Mouse (Mus musculus): ENCODE measurements around the gene 2900011O08Rik.

2900011O08Rik gene

GRCm38 (mm10) chr16:14004726-14005125 lies 18.3 kb downstream of the 2900011O08Rik start:
- in situ Hi-C loops (cut with MboI): no loop called here

- in situ Hi-C loops (cut with MboI): no loop called here
Measured at GRCm38 (mm10) chr16:14005266-14005665, 18.9 kb downstream of the 2900011O08Rik start.

GRCm38 (mm10) chr16:14008081-14008480 lies 21.7 kb downstream of the 2900011O08Rik start:
- in situ Hi-C loops (cut with MboI): no loop called here

DNA sequence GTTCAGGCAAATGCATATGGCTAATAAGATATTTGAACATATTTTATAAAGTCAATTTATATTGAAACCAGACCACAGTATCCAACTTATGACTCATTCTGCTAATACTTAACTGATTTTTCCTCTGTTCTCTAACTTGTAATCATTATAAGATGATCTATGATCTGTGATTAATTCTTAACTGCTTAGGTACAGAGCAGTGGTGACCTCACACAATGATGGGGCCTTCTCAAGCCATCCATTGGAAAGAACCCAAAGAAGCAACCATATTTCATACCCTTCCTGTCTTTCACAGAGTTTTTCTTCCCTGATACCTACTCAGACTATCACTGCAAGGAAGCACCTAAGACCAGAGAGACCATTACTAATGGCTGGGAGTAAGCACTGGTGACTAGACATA lies 22.3 kb downstream of the 2900011O08Rik start:
- in situ Hi-C loops (cut with MboI): no loop called here

- in situ Hi-C loops (cut with MboI): no loop called here
Measured at GRCm38 (mm10) chr16:14009966-14010365, 23.6 kb downstream of the 2900011O08Rik start.

DNA sequence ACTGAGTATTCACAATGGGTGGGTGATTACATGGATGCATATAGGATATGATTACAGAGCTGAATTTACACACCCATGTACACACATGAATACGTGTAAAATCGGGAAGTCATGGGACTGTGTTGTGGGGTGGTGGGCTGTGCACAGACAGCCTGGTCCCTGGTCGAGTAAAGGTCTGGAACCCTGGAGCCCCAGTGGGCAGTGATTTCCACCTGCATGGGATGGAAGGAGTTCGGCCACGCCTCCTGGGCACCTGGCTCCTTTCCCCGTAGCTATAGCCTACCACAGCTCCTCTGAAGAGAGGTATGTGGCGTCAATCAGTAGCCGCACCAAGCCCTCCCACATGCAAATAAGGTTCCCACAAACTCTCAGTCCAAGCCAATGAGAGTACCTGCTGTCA lies 30.9 kb downstream of the 2900011O08Rik start:
- in situ Hi-C loops (cut with MboI): no loop called here

DNA sequence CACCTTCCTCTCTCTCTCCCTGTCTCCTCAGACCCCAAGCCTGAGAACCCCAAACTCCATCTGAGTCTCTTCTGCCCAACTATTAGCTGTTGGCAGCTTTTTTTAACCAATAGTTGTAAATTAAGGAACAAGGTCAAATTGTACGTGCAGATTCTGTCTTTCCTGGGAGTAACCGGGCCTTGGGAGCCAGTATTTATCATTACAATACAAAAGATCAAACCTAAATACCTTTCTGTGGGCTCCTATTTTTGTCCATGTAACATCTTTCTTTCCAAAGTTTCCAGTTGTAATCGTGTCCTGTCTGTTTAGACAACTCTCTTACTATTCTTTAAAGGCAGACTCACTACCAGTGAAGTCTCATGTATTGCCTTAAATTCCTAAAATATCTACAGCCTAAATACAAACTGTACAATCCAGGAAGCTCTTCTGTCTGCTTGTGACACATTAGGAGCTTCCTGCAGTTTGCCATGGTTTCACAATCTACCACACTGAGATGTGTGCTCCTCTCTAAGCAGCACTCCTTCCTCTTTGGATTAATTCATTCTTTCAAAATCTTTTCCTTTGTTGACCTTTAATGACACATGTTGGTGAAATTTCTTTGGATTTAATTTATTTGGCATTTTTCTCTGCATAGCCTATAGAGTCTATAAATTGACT lies 34.9 kb downstream of the 2900011O08Rik start:
- in situ Hi-C loops (cut with MboI): no loop called here

DNA sequence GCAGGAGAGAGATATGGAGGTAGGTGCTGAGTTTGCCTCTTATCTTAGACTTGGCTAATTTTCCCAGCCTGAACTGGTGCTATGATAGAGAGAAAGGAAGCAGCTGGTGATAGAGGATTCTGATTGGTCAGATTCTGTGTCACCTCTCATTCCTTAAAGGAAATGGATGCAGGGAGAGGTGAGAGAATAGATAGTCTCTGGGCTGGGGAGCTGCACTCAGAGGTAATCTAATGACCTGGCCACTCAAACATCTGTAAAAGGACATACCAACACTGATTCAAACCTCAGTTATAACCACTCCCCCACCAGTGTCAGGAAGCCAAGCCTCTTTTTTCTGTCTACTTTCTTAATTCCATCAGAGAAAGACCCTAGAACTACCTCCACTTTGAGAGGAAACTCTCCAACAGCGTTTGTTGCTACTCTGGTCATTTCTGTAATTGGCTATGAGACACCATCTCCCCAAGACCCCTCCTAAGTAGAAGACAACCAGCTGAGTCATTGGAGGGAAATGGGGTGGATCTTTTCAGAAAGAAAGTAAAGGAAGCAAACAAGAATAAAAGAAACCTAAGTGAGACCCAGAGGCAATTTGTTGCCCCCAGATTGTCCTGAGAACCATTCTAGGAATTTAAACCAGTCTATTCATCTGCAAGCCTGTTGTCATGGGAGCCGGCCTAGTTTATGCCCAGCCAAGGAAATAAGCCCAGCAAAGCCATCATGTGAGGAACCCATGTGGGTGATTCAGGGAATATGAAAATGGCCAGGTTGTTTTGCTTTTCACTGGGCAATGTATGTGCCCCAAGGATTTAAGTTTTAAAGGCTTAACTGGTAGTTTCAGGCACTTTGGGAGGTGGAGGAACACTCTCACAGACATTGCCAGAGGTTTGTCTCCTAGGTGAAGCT lies 38.9 kb downstream of the 2900011O08Rik start:
- in situ Hi-C loops (cut with MboI): no loop called here

DNA sequence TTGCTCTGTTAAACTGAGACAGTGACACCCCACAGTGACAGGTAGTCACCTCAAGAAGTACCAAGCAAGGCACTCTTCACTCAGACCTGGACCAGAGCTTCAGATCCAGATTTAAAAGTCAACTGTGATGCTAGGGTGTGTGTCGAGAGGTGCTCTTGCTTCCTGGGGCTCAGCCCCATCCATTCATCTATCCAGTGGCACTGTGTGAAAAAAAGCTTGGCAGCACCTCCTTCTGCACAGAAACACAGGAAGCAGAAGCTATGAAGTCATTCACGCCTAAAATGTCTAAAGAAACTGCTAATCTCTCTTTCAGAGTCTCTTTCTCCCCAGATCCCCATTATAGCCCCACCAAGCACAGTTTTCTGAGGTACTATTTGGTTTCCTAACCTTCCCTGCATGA lies 42.7 kb downstream of the 2900011O08Rik start:
- in situ Hi-C loops (cut with MboI): no loop called here

- in situ Hi-C loops (cut with MboI): no loop called here
Measured at GRCm38 (mm10) chr16:14029851-14030250, 43.4 kb downstream of the 2900011O08Rik start.

- in situ Hi-C loops (cut with MboI): no loop called here
Measured at GRCm38 (mm10) chr16:14030650-14031049, 44.2 kb downstream of the 2900011O08Rik start.

DNA sequence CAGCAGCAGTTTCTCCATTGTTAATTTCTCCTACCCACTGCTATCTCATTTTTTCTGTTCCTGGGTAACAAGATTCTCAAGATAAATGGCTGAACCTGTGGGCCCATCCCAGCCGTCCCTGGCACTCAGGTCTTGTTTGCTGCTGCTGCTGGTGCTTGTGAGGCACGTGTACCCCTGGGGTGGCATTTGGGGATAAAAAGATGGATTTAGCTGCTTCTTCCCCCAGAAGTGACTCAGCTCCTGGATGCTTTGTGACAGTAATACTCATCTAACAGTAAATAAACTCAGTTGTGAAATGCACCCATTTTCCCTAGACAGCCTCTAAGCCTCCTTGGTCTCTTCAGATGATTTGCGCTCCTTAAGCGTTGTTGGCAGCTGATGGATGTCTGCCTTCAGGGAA lies 46.7 kb downstream of the 2900011O08Rik start:
- in situ Hi-C loops (cut with MboI): no loop called here

DNA sequence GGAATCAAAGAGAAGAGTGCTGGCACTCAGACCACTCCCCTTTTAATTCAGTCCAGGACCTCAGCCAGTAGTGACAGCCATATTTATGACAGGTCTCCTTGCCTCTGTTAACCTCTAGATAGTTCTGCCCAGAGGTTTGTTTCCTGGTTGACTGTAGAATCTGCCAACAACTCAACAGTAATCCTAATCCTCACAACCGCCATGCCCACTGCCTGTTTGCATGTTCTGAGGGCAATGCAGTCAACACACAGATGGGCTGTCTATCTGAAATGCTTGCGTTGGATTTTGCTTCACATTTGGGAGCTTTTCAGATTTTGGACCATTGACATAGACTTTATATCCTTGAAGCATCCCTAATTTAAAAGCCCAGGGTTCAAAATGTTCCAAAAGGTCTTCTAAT lies 56.0 kb downstream of the 2900011O08Rik start:
- in situ Hi-C loops (cut with MboI): no loop called here

GRCm38 (mm10) chr16:14044695-14045094 lies 58.3 kb downstream of the 2900011O08Rik start:
- in situ Hi-C loops (cut with MboI): no loop called here

DNA sequence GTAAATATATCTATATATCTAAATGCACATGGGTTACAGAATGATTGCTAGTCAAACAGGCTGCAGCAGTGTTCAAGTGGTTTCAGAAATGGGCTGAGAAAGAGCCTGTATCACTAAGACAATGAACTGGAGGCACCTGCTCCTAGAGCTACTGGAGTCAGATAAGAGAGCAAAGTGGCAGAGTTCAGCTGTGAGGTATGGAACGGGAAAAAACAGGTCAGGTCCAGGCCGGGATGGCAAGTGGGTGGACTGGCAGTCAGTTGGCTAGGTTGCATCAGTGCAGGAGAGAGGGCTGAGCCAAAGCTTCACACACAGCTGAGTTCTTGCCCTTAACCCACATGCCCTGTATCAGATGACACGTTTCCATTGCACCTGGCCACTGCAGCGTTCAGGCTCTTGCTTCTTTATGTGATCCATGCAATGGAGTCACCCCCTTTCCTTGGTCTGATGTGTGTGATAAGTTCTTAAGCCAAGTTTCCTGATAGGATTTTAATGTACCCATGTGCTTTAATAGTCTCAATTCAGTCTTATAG lies 59.9 kb downstream of the 2900011O08Rik start:
- in situ Hi-C loops (cut with MboI): no loop called here

- in situ Hi-C loops (cut with MboI): no loop called here
Measured at GRCm38 (mm10) chr16:14052221-14052620, 65.8 kb downstream of the 2900011O08Rik start.

DNA sequence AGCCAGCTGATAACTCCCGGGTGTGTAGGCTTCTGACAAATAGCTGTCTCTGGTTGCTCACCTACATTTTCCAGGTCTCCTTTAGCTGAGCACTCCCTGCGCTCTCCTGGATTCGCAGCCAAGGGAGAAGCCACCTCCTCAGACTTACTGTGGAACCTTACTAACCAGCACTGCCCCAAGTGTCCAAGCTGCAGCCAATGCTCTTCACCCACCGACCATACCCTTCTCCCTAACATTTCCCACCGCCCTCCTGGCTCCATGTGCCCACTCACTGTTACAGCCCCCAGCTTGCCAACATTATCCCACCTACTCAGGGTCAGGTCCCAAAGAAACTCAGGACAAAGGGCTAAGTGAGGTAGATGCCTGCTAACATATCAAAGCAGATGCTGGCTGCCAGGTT lies 66.7 kb downstream of the 2900011O08Rik start:
- in situ Hi-C loops (cut with MboI): no loop called here

- in situ Hi-C loops (cut with MboI): no loop called here
Measured at GRCm38 (mm10) chr16:14055271-14055670, 68.9 kb downstream of the 2900011O08Rik start.

GRCm38 (mm10) chr16:14056734-14057133 lies 70.3 kb downstream of the 2900011O08Rik start:
- in situ Hi-C loops (cut with MboI): no loop called here

DNA sequence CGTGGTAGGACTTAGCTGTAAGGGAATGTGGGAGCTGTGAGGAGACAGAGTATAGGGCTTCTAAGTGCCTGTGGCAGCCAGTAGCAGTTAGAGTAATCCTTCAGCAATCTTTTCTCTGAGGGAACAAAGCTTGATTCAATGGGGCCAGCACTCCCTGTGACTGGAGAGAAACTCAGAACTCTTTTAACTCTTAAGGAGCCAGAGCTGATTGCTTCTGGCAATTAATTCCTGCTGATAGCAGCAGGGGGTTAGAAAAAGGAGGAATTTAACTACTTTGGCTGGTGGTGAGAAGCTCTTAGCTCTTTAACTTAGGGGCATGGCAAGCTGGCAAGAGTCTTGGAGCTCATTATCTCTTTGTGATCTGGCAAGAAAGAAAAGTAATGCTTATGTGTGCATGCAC lies 72.1 kb downstream of the 2900011O08Rik start:
- in situ Hi-C loops (cut with MboI): no loop called here

DNA sequence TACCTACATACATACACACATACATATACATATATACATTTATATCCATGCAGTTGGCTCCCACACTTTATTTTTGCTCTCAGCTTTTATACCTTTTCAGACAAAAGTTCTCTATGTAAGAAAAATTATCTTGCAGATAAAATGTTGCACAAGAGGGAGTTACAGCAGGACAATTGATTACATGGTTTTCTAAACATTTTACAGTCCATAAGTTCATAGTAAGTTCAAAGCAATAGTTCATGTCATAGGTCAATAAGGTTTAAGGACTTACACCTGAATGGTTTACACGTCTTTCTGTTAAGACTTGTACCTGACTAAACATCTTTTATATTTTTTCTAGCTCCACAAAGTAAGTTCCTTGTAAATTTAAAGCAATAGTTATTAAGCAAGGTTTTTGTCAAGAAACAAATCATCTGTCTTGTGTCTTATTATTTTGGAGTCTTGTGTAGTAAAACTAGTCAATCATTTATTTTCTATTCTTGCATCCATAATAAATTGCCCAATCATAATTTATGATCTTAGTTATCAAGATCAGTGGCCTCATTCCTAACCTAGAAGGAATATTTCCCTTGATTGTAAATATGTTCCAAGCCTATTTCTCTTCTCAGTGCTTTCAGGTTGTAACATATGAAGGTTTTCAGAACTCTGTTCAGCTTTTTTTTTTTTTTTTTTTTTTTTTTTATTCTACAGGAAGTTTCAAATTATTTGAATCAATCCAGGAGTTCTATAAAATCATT lies 72.9 kb downstream of the 2900011O08Rik start:
- in situ Hi-C loops (cut with MboI): no loop called here

GRCm38 (mm10) chr16:14059869-14060268 lies 73.5 kb downstream of the 2900011O08Rik start:
- in situ Hi-C loops (cut with MboI): no loop called here

Data from mature B cell (primary cell).